Mouse (Mus musculus) left cerebral cortex, postnatal 36 days (tissue): Measurements from ENCODE around the gene Il1rap. TPM values are rescaled to one million over a fixed set of nuclear protein-coding genes. Genes with fewer than 3 reads are reported as not detected.

Source experiments
- DNase-seq, 2 experiments: peaks; one replicate each; pipeline ENCODE4 v3.0.0; 2021 to 2022; ENCODE audit warnings: low spot score in 2 of 2, mixed read lengths in 1 of 2
- intact Hi-C: fragments of 180-260 bp; cut with DNase I; formaldehyde crosslinking; loops from one replicate; pipeline ENCODE4 v1.15.1; 2025
- total RNA-seq, 2 experiments: library from RNA; stranded (reverse); gene quantifications; 2 replicates each; pipeline ENCODE4 v1.2.3; 2021

Il1rap gene
- total RNA-seq = 10 to 100 TPM; 36.1 to 43.4 TPM

- intact Hi-C loops = loop anchor here (5.0 kb wide), 1 partner anchor 196 kb away; no protein-coding TSS in a partner anchor
- peak; percentile 93 to 96 for DNase-seq
Measured at GRCm38 (mm10) chr16:26581048-26581912, at the start of gene Il1rap. Gene Il1rap, plus strand, starts transcription at chr16:26581704.

GRCm38 (mm10) chr16:26532287-26532686 lies 49.2 kb upstream of the Il1rap start:
- DNase-seq = no peak
- intact Hi-C loops = no loop called here

- no peak for DNase-seq
- intact Hi-C loops = no loop called here
Measured at GRCm38 (mm10) chr16:26546170-26546878, 35.2 kb upstream of the Il1rap start.

- DNase-seq = no peak
- intact Hi-C loops = no loop called here
Measured at GRCm38 (mm10) chr16:26546879-26547206, 34.7 kb upstream of the Il1rap start.

GRCm38 (mm10) chr16:26549221-26549620 lies 32.3 kb upstream of the Il1rap start:
- intact Hi-C loops = no loop called here
- peak in 1 of 2 experiments; percentile 23 for DNase-seq

- no peak for DNase-seq
- intact Hi-C loops = no loop called here
Measured at GRCm38 (mm10) chr16:26552234-26552633, 29.3 kb upstream of the Il1rap start.

- intact Hi-C loops = no loop called here
- DNase-seq = no peak
Measured at GRCm38 (mm10) chr16:26558797-26559196, 22.7 kb upstream of the Il1rap start.

GRCm38 (mm10) chr16:26561743-26562142 lies 19.8 kb upstream of the Il1rap start:
- intact Hi-C loops = no loop called here
- no peak for DNase-seq

GRCm38 (mm10) chr16:26562771-26563170 lies 18.7 kb upstream of the Il1rap start:
- intact Hi-C loops = no loop called here
- no peak for DNase-seq

- intact Hi-C loops = no loop called here
- no peak for DNase-seq
Measured at GRCm38 (mm10) chr16:26569387-26569978, 12.0 kb upstream of the Il1rap start.

GRCm38 (mm10) chr16:26571836-26572235 lies 9.7 kb upstream of the Il1rap start:
- no peak for DNase-seq
- intact Hi-C loops = no loop called here

GRCm38 (mm10) chr16:26574173-26574572 lies 7.3 kb upstream of the Il1rap start:
- DNase-seq = no peak
- intact Hi-C loops = no loop called here

- intact Hi-C loops = loop anchor here (5.0 kb wide), 1 partner anchor 195 kb away; no protein-coding TSS in a partner anchor
- DNase-seq = no peak
Measured at GRCm38 (mm10) chr16:26581913-26582376, 441 bp downstream of the Il1rap start.

GRCm38 (mm10) chr16:26585806-26586205 lies 4.3 kb downstream of the Il1rap start:
- no peak for DNase-seq
- intact Hi-C loops = no loop called here

- no peak for DNase-seq
- intact Hi-C loops = no loop called here
Measured at GRCm38 (mm10) chr16:26590897-26591570, 9.5 kb downstream of the Il1rap start.

- DNase-seq = no peak
Measured at GRCm38 (mm10) chr16:26596440-26596839, 14.9 kb downstream of the Il1rap start.

GRCm38 (mm10) chr16:26597307-26597706 lies 15.8 kb downstream of the Il1rap start:
- intact Hi-C loops = no loop called here
- no peak for DNase-seq

More at GRCm38 (mm10) chr16:26596440-26596839, 14.9 kb downstream of the Il1rap start:
- intact Hi-C loops = no loop called here

- no peak for DNase-seq
Measured at GRCm38 (mm10) chr16:26598591-26598990, 17.1 kb downstream of the Il1rap start.

GRCm38 (mm10) chr16:26601482-26601881 lies 20.0 kb downstream of the Il1rap start:
- DNase-seq = no peak
- intact Hi-C loops = no loop called here

More at GRCm38 (mm10) chr16:26598591-26598990, 17.1 kb downstream of the Il1rap start:
- intact Hi-C loops = no loop called here

GRCm38 (mm10) chr16:26604621-26605020 lies 23.1 kb downstream of the Il1rap start:
- no peak for DNase-seq

More at GRCm38 (mm10) chr16:26604621-26605020, 23.1 kb downstream of the Il1rap start:
- intact Hi-C loops = no loop called here
